Mouse (Mus musculus): Measurements from ENCODE around the gene Plekha8.

DNA sequence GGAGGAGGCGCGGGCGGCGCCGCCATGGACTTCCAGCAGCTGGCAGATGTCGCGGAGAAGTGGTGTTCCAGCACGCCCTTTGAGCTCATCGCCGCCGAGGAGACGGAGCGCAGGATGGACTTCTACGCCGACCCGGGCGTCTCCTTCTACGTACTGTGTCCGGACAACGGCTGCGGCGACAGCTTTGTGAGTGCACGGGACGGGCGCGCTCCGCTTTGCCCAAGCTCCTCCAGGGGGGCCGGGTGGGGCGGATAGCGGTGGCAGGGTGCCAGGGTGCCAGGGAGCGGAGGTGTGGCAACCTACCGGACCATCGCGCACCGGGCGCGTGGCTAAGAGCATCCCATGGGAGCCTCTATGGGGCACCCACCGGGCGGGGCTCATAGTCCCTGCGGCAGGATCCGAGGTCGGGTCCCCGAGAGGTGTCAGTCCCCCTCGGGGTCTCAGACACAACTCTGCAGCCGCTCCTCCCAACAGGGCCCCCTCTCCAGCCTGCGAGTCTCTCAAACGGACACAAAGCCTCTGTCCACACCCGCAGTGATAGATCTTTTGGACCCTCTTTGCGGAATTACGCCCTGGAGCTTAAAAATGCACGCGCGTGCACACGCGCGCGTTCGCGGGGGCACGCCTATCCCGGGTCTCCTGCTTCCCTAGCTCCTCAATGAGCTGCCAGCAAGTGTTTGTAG, 87.0 kb downstream of the Plekha8 start:
- no peak for TF ChIP-seq CTCF (IDR thresholded peaks at IDR 0.05; ENCODE audit: low read depth, low read length)
- no peak for TF ChIP-seq POLR2A (IDR thresholded peaks at IDR 0.05; ENCODE audit: borderline replicate concordance, low read depth, low read length)
